Mouse (Mus musculus) liver, adult 2 months (tissue): ENCODE measurements at regions not wholly inside any gene's neighbourhood (a gene's known extent, or its start where the extent isn't known, plus 50 kb on each side); places are given as distances from the start of the nearest gene placed in this dataset.

Experiments
- DNase-seq: peaks from one replicate; pipeline ENCODE4 v3.0.0-alpha.2; 2011; ENCODE audit warnings: low read depth, low spot score; ENCODE audit errors: extremely low read depth
- H3K27ac ChIP-seq: fragments of 200-500 bp; replicated peaks from 2 replicates; pipeline ENCODE4 v1.5.1; 2012; ENCODE audit warnings: low read depth, mild to moderate bottlenecking, control low read depth, inconsistent platforms, low read length; ENCODE audit not compliant: insufficient read depth
- H3K27me3 ChIP-seq: fragments of 200-500 bp; 2 replicates; pipeline ENCODE4 v1.6.1; 2012; ENCODE audit warnings: mild to moderate bottlenecking, moderate library complexity, low read length, inconsistent platforms; ENCODE audit not compliant: control insufficient read depth, insufficient read depth
- H3K36me3 ChIP-seq: fragments of 200-500 bp; 2 replicates; pipeline ENCODE4 v1.6.1; 2012; ENCODE audit warnings: low read length, inconsistent platforms; ENCODE audit not compliant: control insufficient read depth, insufficient read depth
- H3K4me1 ChIP-seq: fragments of 200-500 bp; 2 replicates; pipeline ENCODE4 v1.6.1; 2011; ENCODE audit warnings: low read length; ENCODE audit not compliant: control insufficient read depth, insufficient read depth
- H3K4me3 ChIP-seq: fragments of 200-500 bp; 2 replicates; pipeline ENCODE4 v1.5.1; 2011; ENCODE audit warnings: low read depth, mild to moderate bottlenecking, control low read depth, low read length, moderate library complexity; ENCODE audit not compliant: insufficient read depth
- H3K79me2 ChIP-seq: fragments of 200-500 bp; 2 replicates; pipeline ENCODE4 v1.6.1; 2012; ENCODE audit warnings: inconsistent platforms, mild to moderate bottlenecking, low read length, moderate library complexity; ENCODE audit not compliant: control insufficient read depth, insufficient read depth
- H3K9ac ChIP-seq: fragments of 200-500 bp; 2 replicates; pipeline ENCODE4 v1.6.1; 2012; ENCODE audit warnings: low read depth, mild to moderate bottlenecking, control low read depth, inconsistent platforms, low read length
- CTCF ChIP-seq: fragments of 200-500 bp; IDR thresholded peaks from 2 replicates; pipeline ENCODE4 v1.5.1; 2011; ENCODE audit warnings: low read depth, low read length, control low read depth
- POLR2A ChIP-seq: fragments of 200-500 bp; IDR thresholded peaks from 2 replicates; pipeline ENCODE4 v1.6.1; 2011; ENCODE audit warnings: low read length, control low read depth; ENCODE audit not compliant: insufficient read depth; ENCODE audit errors: extremely low read depth
- WGBS: fragments of 180-500 bp; shearing (Covaris S2); methylation state at CpG from one replicate; pipeline ENCODE4 v1.1.7; 2018; 5-methylcytosine and 5-hydroxymethylcytosine counted together

DNA sequence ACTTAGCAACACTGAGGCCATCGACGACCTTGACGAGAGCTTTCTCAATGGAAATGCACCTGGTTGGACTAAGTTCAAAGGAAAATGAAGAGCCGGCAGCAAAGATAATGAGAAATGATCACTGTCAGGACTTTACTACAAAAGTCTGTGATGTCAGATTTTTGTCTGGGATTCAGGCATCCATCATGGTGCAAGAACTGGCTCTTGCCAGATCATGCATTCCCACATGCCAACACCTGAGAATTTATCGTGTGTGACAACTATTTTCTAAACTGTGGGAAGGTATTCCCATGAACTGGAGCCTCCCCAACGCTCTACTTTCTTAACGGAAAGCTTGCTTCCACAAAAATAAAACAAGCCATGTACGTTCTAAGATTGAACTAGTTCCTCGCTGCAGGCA, 58.1 kb downstream of the Irx6 start:
- WGBS: 87% methylated on average over 9 of the region's 9 CpGs
- TF ChIP-seq POLR2A (no peak), CTCF (no peak)
- no peak for DNase-seq

DNA sequence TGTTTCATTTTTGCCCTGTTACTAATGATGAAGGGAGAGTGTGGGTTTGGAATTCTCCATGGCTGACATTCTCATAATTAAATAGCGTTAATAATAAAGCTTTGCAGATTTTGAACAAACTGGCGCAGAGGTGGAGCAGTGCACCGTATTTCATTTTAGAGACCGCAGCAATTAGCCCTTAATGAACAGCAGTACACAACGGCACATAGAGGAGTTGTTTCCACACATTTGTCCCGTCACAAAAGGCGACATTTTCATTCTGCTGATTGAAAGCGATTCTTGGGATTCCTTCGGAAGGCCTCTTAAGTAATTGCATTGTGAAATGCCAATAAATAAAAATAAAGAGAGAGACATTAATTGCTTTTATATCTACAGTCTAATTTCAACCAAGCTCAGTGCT, 61.6 kb downstream of the Irx6 start:
- DNase-seq: no peak
- Histone ChIP-seq H3K36me3 (no peaks in the 10 kb centered on the region), H3K27me3 (no peaks in the 10 kb centered on the region), H3K9ac (no peak overlapping the region), H3K4me1 (no peaks in the 10 kb centered on the region), H3K79me2 (no peaks in the 10 kb centered on the region), H3K27ac (no peak overlapping the region), H3K4me3 (no peak overlapping the region)
- no peak for TF ChIP-seq POLR2A
- no peak for TF ChIP-seq CTCF
- 88% methylated on average over 9 of the region's 9 CpGs for WGBS

More for the DNA sequence above, 58.1 kb downstream of the Irx6 start:
- Histone ChIP-seq H3K27me3 (no peaks in the 10 kb centered on the region), H3K79me2 (no peaks in the 10 kb centered on the region), H3K9ac (no peak overlapping the region), H3K27ac (no peak overlapping the region), H3K4me3 (no peak overlapping the region), H3K4me1 (no peaks in the 10 kb centered on the region), H3K36me3 (no peaks in the 10 kb centered on the region)

DNA sequence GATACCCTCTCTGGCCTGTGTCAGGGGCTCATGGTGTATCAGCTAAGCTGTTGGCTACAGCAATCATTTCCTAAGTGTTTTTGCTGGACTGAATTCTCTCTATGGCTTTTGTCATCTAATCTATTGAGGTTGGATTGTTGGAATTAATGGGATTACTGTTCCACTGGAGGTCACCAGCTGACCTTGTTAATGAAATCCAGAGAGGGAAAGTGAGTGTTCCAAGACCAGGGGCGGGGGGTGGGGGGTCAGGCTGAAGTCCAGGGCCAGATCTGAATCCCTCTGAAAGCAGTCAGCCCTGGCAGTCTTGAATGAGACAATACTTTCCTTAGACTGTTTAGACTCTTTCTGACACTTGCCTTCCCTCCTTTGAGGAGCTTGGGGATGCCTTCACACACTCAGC, 64.0 kb downstream of the Irx6 start:
- no peak overlapping the region for H3K27ac ChIP-seq
- WGBS: 48% methylated on average over 1 of the region's 1 CpGs
- TF ChIP-seq CTCF (no peak), POLR2A (no peak)

DNA sequence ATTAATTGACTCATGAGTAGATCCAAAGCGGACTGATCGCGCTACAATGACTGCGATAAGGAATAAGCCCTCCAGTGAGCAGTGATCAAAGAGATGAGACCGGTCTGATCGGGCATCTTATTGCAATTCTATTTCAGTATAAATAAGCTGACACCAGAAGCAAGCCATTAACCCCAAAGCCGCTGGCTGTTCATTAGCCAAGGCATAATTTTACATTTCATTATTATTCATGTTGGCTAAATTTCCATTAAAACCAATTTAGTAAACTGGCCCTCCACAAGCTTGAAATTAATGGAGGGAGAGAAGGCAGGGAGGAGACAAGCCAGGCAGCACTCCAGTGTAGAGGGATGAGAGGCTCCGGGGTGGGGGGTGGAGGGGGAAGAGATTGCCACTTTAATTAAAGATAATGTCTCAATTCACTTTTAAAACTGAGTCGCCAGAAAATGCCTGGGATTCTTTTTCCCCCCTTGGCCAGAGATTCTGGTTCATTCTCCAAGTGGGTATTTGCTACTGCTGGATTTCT, 66.3 kb downstream of the Irx6 start:
- WGBS: 85% methylated on average over 9 of the region's 9 CpGs
- no peak for TF ChIP-seq CTCF
- no peak for TF ChIP-seq POLR2A
- DNase-seq: no peak
- no peaks in the 10 kb centered on the region for H3K4me1 ChIP-seq
- H3K27me3 ChIP-seq: no peaks in the 10 kb centered on the region
- H3K9ac ChIP-seq: no peak overlapping the region
- H3K79me2 ChIP-seq: no peaks in the 10 kb centered on the region
- no peak overlapping the region for H3K27ac ChIP-seq
- no peak overlapping the region for H3K4me3 ChIP-seq
- no peaks in the 10 kb centered on the region for H3K36me3 ChIP-seq

More for the DNA sequence above, 64.0 kb downstream of the Irx6 start:
- H3K4me1 ChIP-seq: no peaks in the 10 kb centered on the region
- no peaks in the 10 kb centered on the region for H3K27me3 ChIP-seq
- H3K9ac ChIP-seq: no peak overlapping the region
- DNase-seq: no peak
- H3K36me3 ChIP-seq: no peaks in the 10 kb centered on the region
- no peak overlapping the region for H3K4me3 ChIP-seq
- no peaks in the 10 kb centered on the region for H3K79me2 ChIP-seq

DNA sequence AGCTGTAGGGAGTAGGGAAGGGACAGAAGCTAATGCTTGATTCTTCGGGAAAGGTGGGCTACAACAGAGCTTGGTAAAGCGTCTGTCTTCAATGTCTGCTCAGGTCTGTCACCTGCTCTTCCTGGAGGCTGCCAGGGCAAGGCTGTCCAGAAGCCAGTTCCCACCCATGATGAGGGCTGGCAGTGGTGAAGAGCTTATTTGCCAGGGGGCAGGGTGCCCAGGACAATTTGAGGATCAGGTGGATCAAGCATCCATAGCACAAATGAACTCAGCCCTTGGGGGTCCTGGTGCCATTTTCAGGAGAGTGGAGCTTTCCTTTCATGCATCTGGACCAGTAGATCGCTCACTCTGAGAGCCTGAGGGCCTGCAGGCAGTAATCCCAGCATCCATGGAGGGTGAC, 67.7 kb downstream of the Irx6 start:
- no peaks in the 10 kb centered on the region for H3K4me1 ChIP-seq
- H3K36me3 ChIP-seq: no peaks in the 10 kb centered on the region
- H3K4me3 ChIP-seq: no peak overlapping the region
- 70% methylated on average over 3 of the region's 3 CpGs for WGBS
- no peak overlapping the region for H3K9ac ChIP-seq
- no peaks in the 10 kb centered on the region for H3K79me2 ChIP-seq
- DNase-seq: no peak
- no peak overlapping the region for H3K27ac ChIP-seq
- no peak for TF ChIP-seq POLR2A
- TF ChIP-seq CTCF: no peak
- no peaks in the 10 kb centered on the region for H3K27me3 ChIP-seq

DNA sequence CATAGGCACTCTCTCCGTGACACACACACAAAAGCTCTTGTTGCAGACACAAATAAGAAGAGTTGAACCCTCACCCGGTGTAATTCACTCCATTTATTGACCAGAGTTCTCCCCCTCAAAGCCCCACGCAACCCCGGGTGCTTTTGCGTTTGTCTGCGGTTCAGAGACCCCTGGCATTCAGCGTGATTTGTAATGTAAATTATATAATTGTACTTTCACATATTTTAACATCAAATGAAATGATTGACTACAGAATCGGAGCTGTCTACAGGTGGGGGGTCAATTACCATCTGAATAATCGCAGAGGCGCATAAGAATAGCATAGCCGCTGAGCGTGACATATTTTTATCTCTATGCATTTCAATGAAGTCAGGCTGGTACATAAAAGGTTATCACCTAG, 69.0 kb downstream of the Irx6 start:
- no peak overlapping the region for H3K27ac ChIP-seq
- no peak overlapping the region for H3K9ac ChIP-seq
- no peak for DNase-seq
- no peaks in the 10 kb centered on the region for H3K4me1 ChIP-seq
- no peak for TF ChIP-seq POLR2A
- no peak for TF ChIP-seq CTCF
- 74% methylated on average over 12 of the region's 12 CpGs for WGBS
- no peaks in the 10 kb centered on the region for H3K27me3 ChIP-seq
- H3K4me3 ChIP-seq: no peak overlapping the region
- H3K79me2 ChIP-seq: no peaks in the 10 kb centered on the region
- no peaks in the 10 kb centered on the region for H3K36me3 ChIP-seq
